Mouse (Mus musculus) left cerebral cortex, adult 18-20 months (tissue): ENCODE data around the gene Sh3bgr. TPM values are rescaled to one million over a fixed set of nuclear protein-coding genes. Genes with fewer than 3 reads are reported as not detected.

Experiments used
- total RNA-seq, 2 experiments: library from RNA; stranded (reverse); gene quantifications; 2 replicates each; pipeline ENCODE4 v1.2.3; 2021

The Sh3bgr gene
- total RNA-seq, 2 experiments from 2014 or later, result 0.63 to 1.1 TPM

Other genes with a start within 250 kb of the Sh3bgr start
- 10 to 100 TPM; 14.5 to 18.1 TPM for gene Psmg1, start 209.5 kb upstream of the Sh3bgr start, total RNA-seq
- 100 to 1,000 TPM; 146 TPM for gene Brwd1, start 117.9 kb upstream of the Sh3bgr start, total RNA-seq
- gene Hmgn1, start 72.7 kb upstream of the Sh3bgr start, total RNA-seq, result 10 to 100 TPM; 65.7 to 67.0 TPM
- gene Wrb, start 55.0 kb upstream of the Sh3bgr start, total RNA-seq, result 10 to 100 TPM; 74.7 to 90.4 TPM
- gene Lca5l, start 8.2 kb upstream of the Sh3bgr start, total RNA-seq, result 1 to 10 TPM; 1.3 to 2.0 TPM
- 10 to 100 TPM; 19.7 to 23.3 TPM for gene B3galt5, start 35.4 kb downstream of the Sh3bgr start, total RNA-seq
- gene Itgb2l, start 243.2 kb downstream of the Sh3bgr start, total RNA-seq, result not detected